Mouse (Mus musculus) megakaryocyte-erythroid progenitor cell, adult 5-6 weeks (primary cell): ENCODE results near the gene Cav3. TPM values are rescaled to one million over a fixed set of nuclear protein-coding genes. Genes with fewer than 3 reads are reported as not detected.

Experiments
- ATAC-seq: replicated peaks from 2 replicates; pipeline ENCODE4 v1.8.0; 2016; ENCODE audit warnings: mild to moderate bottlenecking, inconsistent platforms; ENCODE audit not compliant: severe bottlenecking, poor library complexity, low FRiP score, low TSS enrichment
- total RNA-seq, 2 experiments: library from RNA; stranded (forward) in 1 of 2; stranded (reverse) in 1 of 2; fragments of 200-1000, 215-1000 nt in 1 of 2; fragments of >200 nt in 1 of 2; fragmentation: Nextera tagmentation in 1 of 2; gene quantifications; 2 replicates each; pipeline ENCODE4 v1.2.3; 2014 to 2017

Cav3 gene
- total RNA-seq, 2 experiments from 2014 or later, result not detected

GRCm38 (mm10) chr6:112493371-112493770, 34.1 kb downstream of the Cav3 start:
- ATAC-seq, result no peak

- no peak for ATAC-seq
Measured at GRCm38 (mm10) chr6:112494620-112495081, 35.3 kb downstream of the Cav3 start.

GRCm38 (mm10) chr6:112495219-112495618, 35.9 kb downstream of the Cav3 start:
- ATAC-seq, result no peak

GRCm38 (mm10) chr6:112496291-112497060, 37.2 kb downstream of the Cav3 start:
- ATAC-seq, result no peak

GRCm38 (mm10) chr6:112497456-112497855, 38.2 kb downstream of the Cav3 start:
- ATAC-seq, result no peak

GRCm38 (mm10) chr6:112498716-112499115, 39.4 kb downstream of the Cav3 start:
- ATAC-seq, result no peak

GRCm38 (mm10) chr6:112499456-112499855, 40.2 kb downstream of the Cav3 start:
- no peak for ATAC-seq

GRCm38 (mm10) chr6:112501156-112501555, 41.9 kb downstream of the Cav3 start:
- ATAC-seq, result no peak

- no peak for ATAC-seq
Measured at GRCm38 (mm10) chr6:112507617-112508016, 48.3 kb downstream of the Cav3 start.

- no peak for ATAC-seq
Measured at GRCm38 (mm10) chr6:112509590-112510131, 50.4 kb downstream of the Cav3 start.

- no peak for ATAC-seq
Measured at GRCm38 (mm10) chr6:112510346-112510745, 51.0 kb downstream of the Cav3 start.

GRCm38 (mm10) chr6:112514591-112514990, 55.3 kb downstream of the Cav3 start:
- no peak for ATAC-seq

GRCm38 (mm10) chr6:112516496-112516895, 57.2 kb downstream of the Cav3 start:
- ATAC-seq, result no peak

- no peak for ATAC-seq
Measured at GRCm38 (mm10) chr6:112517572-112517971, 58.3 kb downstream of the Cav3 start.

GRCm38 (mm10) chr6:112517991-112518390, 58.7 kb downstream of the Cav3 start:
- no peak for ATAC-seq

Other genes with a start within 250 kb of the Cav3 start
- 11.3 and 18.7 TPM in 2 replicates for gene Lmcd1, start 185.7 kb upstream of the Cav3 start, total RNA-seq (2014; fragmentation: Nextera tagmentation)
- 2.9 and 10.7 TPM in 2 replicates for gene Lmcd1, start 185.7 kb upstream of the Cav3 start, total RNA-seq (2017)
- gene Ssu2, start 71.5 kb upstream of the Cav3 start, total RNA-seq (2014; fragmentation: Nextera tagmentation), result not detected in 2 replicates
- not detected in 2 replicates for gene Ssu2, start 71.5 kb upstream of the Cav3 start, total RNA-seq (2017)
- gene Oxtr, start 30.4 kb downstream of the Cav3 start, total RNA-seq (2014; fragmentation: Nextera tagmentation), result not detected in 2 replicates
- 0.15 TPM in 1 of 2 replicates, not detected in the other for gene Oxtr, start 30.4 kb downstream of the Cav3 start, total RNA-seq (2017)
- 36.0 and 52.4 TPM in 2 replicates for gene Rad18, start 237.2 kb downstream of the Cav3 start, total RNA-seq (2014; fragmentation: Nextera tagmentation)
- gene Rad18, start 237.2 kb downstream of the Cav3 start, total RNA-seq (2017), result 40.1 and 49.6 TPM in 2 replicates